Mouse (Mus musculus) heart, adult 2 months (tissue): ENCODE results near the gene Serpinb6a.

ENCODE experiments used
- CTCF ChIP-seq: fragments of 200-600 bp; IDR thresholded peaks from 2 replicates; pipeline ENCODE4 v1.8.1; 2022; ENCODE audit warnings: antibody characterized with exemption, mild to moderate bottlenecking, moderate library complexity
- EP300 ChIP-seq: fragments of 200-500 bp; IDR thresholded peaks from 2 replicates; pipeline ENCODE4 v1.6.1; 2011; ENCODE audit warnings: low read depth, low read length, control low read depth; ENCODE audit not compliant: insufficient read depth
- POLR2A ChIP-seq: fragments of 200-500 bp; IDR thresholded peaks from 2 replicates; pipeline ENCODE4 v1.6.1; 2011; ENCODE audit warnings: mild to moderate bottlenecking, low read depth, low read length, control low read depth; ENCODE audit not compliant: insufficient read depth

GRCm38 (mm10) chr13:34021998-34022397 lies 19.4 kb upstream of the Serpinb6a start:
- TF ChIP-seq POLR2A (no peak), CTCF (no peak), EP300 (no peak)
